Mouse (Mus musculus): ENCODE results near the gene Gramd1b. TPM values are rescaled to one million over a fixed set of nuclear protein-coding genes. Genes with fewer than 3 reads are reported as not detected.
A peak's percentile ranks its signal among the peaks of the same experiment; 100 is the strongest.

Gramd1b gene
- total and polyA plus RNA-seq, 2 experiments from 2014 or later = 18.0 to 48.6 TPM

DNA sequence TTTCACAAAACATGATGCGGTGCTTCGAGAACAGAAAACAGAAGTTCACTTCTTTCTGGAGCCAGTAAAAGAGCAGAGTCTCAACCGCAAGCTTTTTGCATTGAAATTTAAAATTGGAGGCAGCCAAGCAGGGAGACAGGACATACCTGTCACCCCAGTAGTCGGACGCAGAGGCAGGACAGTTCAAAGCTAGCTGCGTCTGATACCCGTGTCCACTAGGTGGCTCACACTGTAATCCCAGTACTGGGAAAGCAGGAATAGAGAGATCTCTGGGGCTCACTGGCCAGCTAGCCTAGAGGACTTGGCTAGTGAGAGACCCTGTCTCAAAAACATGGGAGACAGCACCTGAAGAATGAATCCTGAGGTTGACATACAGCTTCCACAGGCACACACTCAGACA lies 115.0 kb downstream of the Gramd1b start:
- WGBS = 90% methylated on average over 7 of the region's 7 CpGs
- Histone ChIP-seq H3K4me3 (ENCODE audit: low read depth, low read length) (no peak overlapping the region), H3K27me3 (ENCODE audit: insufficient read depth, low read length) (no peaks in the 10 kb centered on the region), H3K36me3 (ENCODE audit: insufficient read depth) (no peaks in the 10 kb centered on the region), H3K4me2 (ENCODE audit: low read depth) (no peak overlapping the region), H3K27ac (ENCODE audit: low read depth, low read length) (no peak overlapping the region), H3K9me3 (ENCODE audit: low read length) (no peaks in the 10 kb centered on the region), H3K9ac (no peak overlapping the region), H3K4me1 (ENCODE audit: insufficient read depth) (no peaks in the 10 kb centered on the region)
- ATAC-seq = no peak
- no peak for DNase-seq
- TF ChIP-seq CTCF (IDR thresholded peaks at IDR 0.05; ENCODE audit: low read depth) = peak; percentile 55

DNA sequence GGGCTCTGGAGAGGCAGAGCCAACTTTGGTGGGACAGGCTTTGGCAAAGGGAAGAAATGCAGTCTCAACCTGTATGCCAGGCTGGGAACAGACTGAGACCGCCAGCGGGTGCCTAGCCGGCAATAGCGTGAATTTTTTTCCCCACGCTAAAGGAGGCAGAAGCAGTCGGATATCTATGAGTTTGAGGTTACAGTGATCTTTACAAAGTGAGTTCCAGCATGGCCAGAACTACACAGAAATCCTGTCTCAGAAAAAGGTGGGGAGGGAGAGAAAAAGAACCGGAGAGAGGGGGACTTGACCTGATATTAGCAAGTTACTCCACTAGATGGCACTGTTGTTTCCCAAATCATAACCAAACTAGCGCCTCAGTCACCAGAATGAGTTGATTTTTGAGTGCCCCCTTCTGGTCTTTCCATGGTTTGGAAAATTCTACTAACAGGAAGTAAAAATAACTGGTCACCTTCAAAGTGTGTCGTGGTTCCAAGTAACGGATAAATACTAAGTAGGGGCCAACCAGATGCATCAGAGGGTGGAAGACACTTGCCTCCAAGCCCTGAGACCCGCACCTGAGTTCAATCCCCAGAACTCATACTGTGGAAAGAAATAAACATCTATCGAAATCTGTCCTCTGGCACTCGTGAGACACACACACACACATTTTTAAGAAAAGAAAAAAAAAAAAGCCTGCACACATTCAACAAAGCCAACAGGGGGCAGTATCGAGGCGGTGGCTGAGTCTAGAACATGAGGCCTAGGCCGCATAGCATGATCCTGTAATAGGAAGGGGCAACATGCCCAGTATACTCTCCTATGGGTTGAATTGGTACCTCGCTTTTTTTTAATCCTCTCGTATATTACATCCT lies 116.0 kb downstream of the Gramd1b start:
- Histone ChIP-seq H3K4me2 (ENCODE audit: low read depth) (peak overlapping the region; percentile 90), H3K27ac (ENCODE audit: low read depth, low read length) (peak overlapping the region; percentile 72), H3K27me3 (ENCODE audit: insufficient read depth, low read length) (no peaks in the 10 kb centered on the region), H3K4me1 (ENCODE audit: insufficient read depth) (no peaks in the 10 kb centered on the region), H3K4me3 (ENCODE audit: low read depth, low read length) (peak overlapping the region; percentile 55), H3K9ac (peak overlapping the region; percentile 64), H3K36me3 (ENCODE audit: insufficient read depth) (no peaks in the 10 kb centered on the region), H3K9me3 (ENCODE audit: low read length) (no peaks in the 10 kb centered on the region)
- 32% methylated on average over 18 of the region's 18 CpGs for WGBS
- peak; percentile 88 for TF ChIP-seq CTCF (IDR thresholded peaks at IDR 0.05; ENCODE audit: low read depth)
- peak; percentile 93 for DNase-seq
- peak; percentile 74 for ATAC-seq

DNA sequence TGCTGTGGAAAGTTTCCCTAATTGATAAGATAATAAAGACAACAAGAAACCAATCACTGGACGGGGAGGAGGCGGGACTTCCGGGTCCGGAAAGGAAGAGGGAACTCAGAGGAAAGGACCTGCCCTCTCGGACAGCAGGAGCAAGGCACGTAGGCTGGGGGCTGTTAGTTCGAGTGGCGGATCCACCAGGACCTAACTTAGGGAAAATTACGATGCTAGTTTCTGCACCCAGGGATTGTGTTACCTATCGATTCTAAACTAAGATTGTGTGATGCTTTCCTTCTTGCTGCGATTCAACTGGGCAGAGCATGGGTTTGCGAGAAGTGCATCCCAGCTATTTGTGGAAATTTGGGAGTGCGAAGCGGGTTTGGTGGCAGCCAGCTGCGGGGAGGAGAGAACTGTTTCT lies 116.7 kb downstream of the Gramd1b start:
- Histone ChIP-seq H3K4me3 (ENCODE audit: low read depth, low read length) (peak overlapping the region; percentile 55), H3K27me3 (ENCODE audit: insufficient read depth, low read length) (no peaks in the 10 kb centered on the region), H3K9me3 (ENCODE audit: low read length) (no peaks in the 10 kb centered on the region), H3K9ac (peak overlapping the region; percentile 64), H3K4me2 (ENCODE audit: low read depth) (peak overlapping the region; percentile 90), H3K4me1 (ENCODE audit: insufficient read depth) (no peaks in the 10 kb centered on the region), H3K36me3 (ENCODE audit: insufficient read depth) (no peaks in the 10 kb centered on the region), H3K27ac (ENCODE audit: low read depth, low read length) (peak overlapping the region; percentile 72)
- under 1% methylated on average over 15 of the region's 15 CpGs for WGBS
- DNase-seq = peak; percentile 63
- peak; percentile 69 for ATAC-seq
- TF ChIP-seq CTCF (IDR thresholded peaks at IDR 0.05; ENCODE audit: low read depth) = no peak

DNA sequence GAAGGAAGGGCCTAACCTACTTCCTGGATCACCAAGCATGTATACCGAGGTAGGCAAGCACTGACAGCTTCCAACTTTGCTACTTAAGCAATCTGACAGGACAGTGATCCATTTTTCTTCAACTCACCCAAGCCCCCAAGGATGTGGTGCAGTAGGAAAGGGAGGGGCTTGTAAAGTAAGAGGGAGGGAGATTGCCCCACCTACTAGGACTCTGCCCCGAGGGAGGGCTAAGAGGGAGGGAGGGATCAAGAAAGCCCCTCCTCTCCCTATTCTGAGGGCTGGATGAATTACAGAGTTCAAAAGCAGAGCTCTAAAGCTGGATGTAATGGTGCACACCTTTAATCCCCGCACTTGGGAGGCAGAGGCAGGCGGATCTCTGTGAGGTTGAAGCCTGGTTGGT lies 117.6 kb downstream of the Gramd1b start:
- no peak for DNase-seq
- Histone ChIP-seq H3K4me1 (ENCODE audit: insufficient read depth) (no peaks in the 10 kb centered on the region), H3K4me3 (ENCODE audit: low read depth, low read length) (no peak overlapping the region), H3K36me3 (ENCODE audit: insufficient read depth) (no peaks in the 10 kb centered on the region), H3K27me3 (ENCODE audit: insufficient read depth, low read length) (no peaks in the 10 kb centered on the region), H3K27ac (ENCODE audit: low read depth, low read length) (no peak overlapping the region), H3K9me3 (ENCODE audit: low read length) (no peaks in the 10 kb centered on the region), H3K4me2 (ENCODE audit: low read depth) (no peak overlapping the region), H3K9ac (no peak overlapping the region)
- TF ChIP-seq CTCF (IDR thresholded peaks at IDR 0.05; ENCODE audit: low read depth) = no peak
- 92% methylated on average over 4 of the region's 4 CpGs for WGBS
- ATAC-seq = no peak

DNA sequence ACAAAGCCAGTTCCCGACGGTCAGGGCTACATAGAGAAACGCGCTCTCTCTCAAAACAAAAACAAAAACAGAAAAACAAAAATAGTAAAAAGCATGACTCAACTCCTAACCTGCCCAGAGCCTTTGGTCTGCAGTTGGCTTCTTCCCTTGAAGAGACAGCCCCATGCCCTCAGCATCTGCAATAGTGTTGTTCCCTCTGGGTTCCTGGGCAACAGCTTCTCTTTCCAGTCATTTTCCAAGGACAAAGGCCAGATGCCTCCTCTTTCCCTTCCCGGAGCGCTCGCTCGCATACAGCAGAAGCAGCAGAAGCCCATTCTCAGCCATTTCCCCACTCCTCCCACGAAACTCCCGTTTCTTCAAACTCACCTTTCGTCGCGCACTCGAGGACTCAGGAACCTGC lies 118.3 kb downstream of the Gramd1b start:
- H3K9me3 ChIP-seq (ENCODE audit: low read length) = no peaks in the 10 kb centered on the region
- no peaks in the 10 kb centered on the region for H3K27me3 ChIP-seq (ENCODE audit: insufficient read depth, low read length)
- WGBS = 94% methylated on average over 14 of the region's 14 CpGs
- H3K9ac ChIP-seq = no peak overlapping the region
- no peak for ATAC-seq
- H3K36me3 ChIP-seq (ENCODE audit: insufficient read depth) = no peaks in the 10 kb centered on the region
- no peak for DNase-seq
- H3K4me1 ChIP-seq (ENCODE audit: insufficient read depth) = no peaks in the 10 kb centered on the region
- no peak overlapping the region for H3K4me3 ChIP-seq (ENCODE audit: low read depth, low read length)
- no peak for TF ChIP-seq CTCF (IDR thresholded peaks at IDR 0.05; ENCODE audit: low read depth)
- no peak overlapping the region for H3K27ac ChIP-seq (ENCODE audit: low read depth, low read length)
- no peak overlapping the region for H3K4me2 ChIP-seq (ENCODE audit: low read depth)

DNA sequence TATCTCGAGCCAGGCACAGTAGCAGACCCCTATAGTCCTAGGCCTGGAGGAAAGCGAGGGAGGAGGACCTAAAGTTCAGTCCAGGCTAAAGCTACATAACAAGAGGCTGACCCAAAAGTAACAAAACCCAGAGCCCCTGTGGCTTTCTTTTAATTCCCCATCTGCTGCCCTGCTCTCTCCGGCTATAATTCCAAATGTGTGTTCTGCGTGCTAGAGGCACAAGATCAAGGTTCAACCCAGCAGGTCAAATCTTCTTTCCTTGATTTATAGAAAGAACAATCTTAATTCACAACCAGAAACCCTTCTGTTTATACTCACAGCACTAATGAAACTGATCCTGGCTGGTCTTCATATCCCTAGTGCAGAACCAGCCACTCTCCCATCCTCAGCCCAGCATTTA lies 118.9 kb downstream of the Gramd1b start:
- Histone ChIP-seq H3K4me2 (ENCODE audit: low read depth) (no peak overlapping the region), H3K9ac (no peak overlapping the region), H3K4me3 (ENCODE audit: low read depth, low read length) (no peak overlapping the region), H3K36me3 (ENCODE audit: insufficient read depth) (no peaks in the 10 kb centered on the region), H3K27ac (ENCODE audit: low read depth, low read length) (no peak overlapping the region), H3K27me3 (ENCODE audit: insufficient read depth, low read length) (no peaks in the 10 kb centered on the region), H3K9me3 (ENCODE audit: low read length) (no peaks in the 10 kb centered on the region), H3K4me1 (ENCODE audit: insufficient read depth) (no peaks in the 10 kb centered on the region)
- no peak for TF ChIP-seq CTCF (IDR thresholded peaks at IDR 0.05; ENCODE audit: low read depth)
- ATAC-seq (no peak), DNase-seq (no peak)
- WGBS = 78% methylated on average over 4 of the region's 4 CpGs

DNA sequence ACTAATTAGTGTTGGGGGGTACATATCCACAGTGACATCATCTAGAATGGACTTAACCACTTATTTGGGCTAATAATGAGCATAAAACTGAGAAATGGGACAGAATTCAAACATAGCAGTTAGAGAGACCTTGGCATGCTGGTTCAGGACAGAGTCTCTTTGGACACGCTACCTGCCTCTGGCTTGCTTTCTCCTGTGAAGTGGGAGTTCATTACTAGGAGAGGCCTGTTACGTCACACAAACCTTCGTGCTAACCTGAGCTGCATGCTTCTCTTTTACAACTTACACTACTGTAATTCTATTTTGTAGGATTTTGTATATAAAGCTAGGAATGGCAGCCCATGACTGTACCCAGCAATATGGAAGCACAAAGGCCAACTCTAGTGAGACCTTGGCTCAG lies 120.3 kb downstream of the Gramd1b start:
- Histone ChIP-seq H3K4me2 (ENCODE audit: low read depth) (no peak overlapping the region), H3K4me3 (ENCODE audit: low read depth, low read length) (no peak overlapping the region), H3K9me3 (ENCODE audit: low read length) (no peaks in the 10 kb centered on the region), H3K4me1 (ENCODE audit: insufficient read depth) (no peaks in the 10 kb centered on the region), H3K36me3 (ENCODE audit: insufficient read depth) (no peaks in the 10 kb centered on the region), H3K27me3 (ENCODE audit: insufficient read depth, low read length) (no peaks in the 10 kb centered on the region), H3K9ac (no peak overlapping the region), H3K27ac (ENCODE audit: low read depth, low read length) (no peak overlapping the region)
- DNase-seq (no peak), ATAC-seq (no peak)
- WGBS = 91% methylated on average over 3 of the region's 3 CpGs
- TF ChIP-seq CTCF (IDR thresholded peaks at IDR 0.05; ENCODE audit: low read depth) = no peak

Data from forebrain, postnatal 0 days (tissue).